In the genomic region with DNA sequence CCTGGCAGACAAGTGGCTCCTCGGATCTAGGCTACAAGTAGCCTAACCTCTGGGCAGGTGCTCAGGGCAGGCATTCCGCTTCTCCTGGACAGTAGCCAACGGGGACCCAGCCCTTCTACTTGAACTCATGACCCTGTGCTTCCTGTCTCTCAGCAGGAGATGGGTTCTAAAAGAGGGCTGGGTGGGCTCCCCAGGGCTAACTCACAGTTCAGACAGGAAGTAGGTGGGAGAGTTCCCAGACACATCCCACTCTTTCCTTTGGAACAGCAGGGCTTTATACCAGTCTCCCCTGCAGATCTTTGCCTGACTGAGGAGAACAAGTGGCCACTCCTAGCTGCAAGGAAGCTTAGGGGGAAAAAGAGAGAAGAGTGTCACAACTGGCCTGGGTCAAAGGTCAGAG, we compare ENCODE assay signal across 18 mouse cellular contexts.
DNase-seq lines count a peak whose midpoint lies in the region; ATAC-seq and TF ChIP-seq lines count a peak whose summit lies in the region.
"Had no signal": no experiment of that assay in that cellular context is flagged by ENCODE, and none has a peak within 500 bp of the region (broad histone marks: within the 10 kb centered on the region; RNA-seq: fewer than 3 reads in every experiment).

No protein-coding gene starts in this region.

- WGBS in forebrain, embryonic 12.5 days = 73% methylated on average over 3 of the region's 3 CpGs
- WGBS in forebrain, embryonic 11.5 days = 76% methylated on average over 3 of the region's 3 CpGs
- 23% methylated on average over 3 of the region's 3 CpGs for WGBS in kidney, adult 2 months
- WGBS in kidney, embryonic 16.5 days = 13% methylated on average over 3 of the region's 3 CpGs

- DNase-seq in forebrain, embryonic 11.5 days (ENCODE audit: low spot score) = no peak
- DNase-seq in kidney, adult 2 months = peak; percentile 37
- DNase-seq in ES-CJ7 (ENCODE audit: low read depth, low spot score) = peak; percentile 44
- DNase-seq in natural killer cell, adult 2 months (ENCODE audit: low spot score in 2 of 2) = no peak
- DNase-seq: adrenal gland, postnatal 14 days; embryo, embryonic 11 days; gastrocnemius, adult 2 months; liver, postnatal 0 days had no signal

- H3K36me3 ChIP-seq in forebrain, embryonic 12.5 days (replicated peaks) = no peaks in the 10 kb centered on the region
- H3K36me3 ChIP-seq in forebrain, embryonic 11.5 days (ENCODE audit: control insufficient read depth, insufficient read depth, low read length) = no peaks in the 10 kb centered on the region
- H3K36me3 ChIP-seq in kidney, adult 2 months (ENCODE audit: control insufficient read depth, insufficient read depth, low read length) = no peaks in the 10 kb centered on the region
- H3K36me3 ChIP-seq in kidney, embryonic 16.5 days (ENCODE audit: insufficient read depth, low read length) = no peaks in the 10 kb centered on the region
- H3K36me3 ChIP-seq in ES-Bruce4 (ENCODE audit: control insufficient read depth, insufficient read depth, low read length, poor library complexity, severe bottlenecking) = no peaks in the 10 kb centered on the region
- H3K36me3 ChIP-seq: heart, embryonic 15.5 days; hindbrain, embryonic 13.5 days; limb, embryonic 10.5 days; midbrain, embryonic 10.5 days; neural tube, embryonic 13.5 days had no signal

- no peaks in the 10 kb centered on the region for H3K27me3 ChIP-seq in forebrain, embryonic 12.5 days
- H3K27me3 ChIP-seq in forebrain, embryonic 11.5 days (ENCODE audit: control insufficient read depth, insufficient read depth, low read length) = no peaks in the 10 kb centered on the region
- no peaks in the 10 kb centered on the region for H3K27me3 ChIP-seq in kidney, adult 2 months (replicated peaks; ENCODE audit: control insufficient read depth, insufficient read depth, low read length)
- H3K27me3 ChIP-seq in kidney, embryonic 16.5 days (ENCODE audit: insufficient read depth, low read length) = peaks cover 3% of the 10 kb centered on the region; the same call in 1 of the 2 replicates
- no peaks in the 10 kb centered on the region for H3K27me3 ChIP-seq in ES-Bruce4 (ENCODE audit: control insufficient read depth, insufficient read depth, low read length, poor library complexity, severe bottlenecking)
- H3K27me3 ChIP-seq: heart, embryonic 15.5 days; hindbrain, embryonic 13.5 days; neural tube, embryonic 13.5 days; Patski had no signal

- 0 out of 2 replicates have a peak, but pooled peaks have one; percentile 57 for TF ChIP-seq EP300 in ES-Bruce4 (IDR thresholded peaks at IDR 0.05; ENCODE audit: insufficient read depth, low read depth, low read length)

- no peak for TF ChIP-seq CTCF in kidney, adult 2 months (conservative IDR thresholded peaks at IDR 0.05; ENCODE audit: insufficient read depth, insufficient read length, low read depth, low read length)
- TF ChIP-seq CTCF in ES-Bruce4 (IDR thresholded peaks at IDR 0.05; ENCODE audit: low read depth, low read length) = no peak

- no peak for TF ChIP-seq POLR2A in kidney, adult 2 months (IDR thresholded peaks at IDR 0.05; ENCODE audit: low read depth, low read length)
- TF ChIP-seq POLR2A in ES-Bruce4 (IDR thresholded peaks at IDR 0.05; ENCODE audit: insufficient read depth, low read length) = no peak

- H3K4me3 ChIP-seq in forebrain, embryonic 12.5 days (replicated peaks) = no peak overlapping the region
- H3K4me3 ChIP-seq in forebrain, embryonic 11.5 days (ENCODE audit: low read depth, low read length) = no peak overlapping the region
- H3K4me3 ChIP-seq in kidney, adult 2 months (ENCODE audit: insufficient read depth, low read depth, low read length) = no peak overlapping the region
- H3K4me3 ChIP-seq in kidney, embryonic 16.5 days (ENCODE audit: low read length) = no peak overlapping the region
- H3K4me3 ChIP-seq in ES-Bruce4 (ENCODE audit: low read depth, low read length) = no peak overlapping the region
- H3K4me3 ChIP-seq: gastrocnemius, adult 2 months; heart, embryonic 15.5 days; hindbrain, embryonic 13.5 days; limb, embryonic 10.5 days; midbrain, embryonic 10.5 days; neural tube, embryonic 13.5 days had no signal

- ATAC-seq in forebrain, embryonic 12.5 days (ENCODE audit: low FRiP score) = no peak
- no peak for ATAC-seq in forebrain, embryonic 11.5 days (replicated peaks; ENCODE audit: low FRiP score)
- ATAC-seq in kidney, embryonic 16.5 days (ENCODE audit: low FRiP score, low TSS enrichment) = no peak
- ATAC-seq: inflammation-experienced regulatory T-cells, adult 6 months; liver, postnatal 0 days had no signal

- no peak overlapping the region for H3K4me2 ChIP-seq in forebrain, embryonic 12.5 days
- no peak overlapping the region for H3K4me2 ChIP-seq in forebrain, embryonic 11.5 days (ENCODE audit: low read depth, low read length, severe bottlenecking)
- H3K4me2 ChIP-seq in kidney, embryonic 16.5 days (replicated peaks; ENCODE audit: low read depth, low read length) = no peak overlapping the region
- H3K4me2 ChIP-seq: heart, embryonic 15.5 days; hindbrain, embryonic 13.5 days; neural tube, embryonic 13.5 days had no signal

- H3K9ac ChIP-seq in forebrain, embryonic 12.5 days = no peak overlapping the region
- H3K9ac ChIP-seq in forebrain, embryonic 11.5 days (ENCODE audit: low read length) = no peak overlapping the region
- no peak overlapping the region for H3K9ac ChIP-seq in kidney, embryonic 16.5 days (replicated peaks; ENCODE audit: low read length)
- no peak overlapping the region for H3K9ac ChIP-seq in ES-Bruce4 (ENCODE audit: low read depth, poor library complexity, severe bottlenecking)
- H3K9ac ChIP-seq: heart, embryonic 15.5 days; hindbrain, embryonic 13.5 days; liver, postnatal 0 days; neural tube, embryonic 13.5 days had no signal

- H3K9me3 ChIP-seq in forebrain, embryonic 12.5 days = no peaks in the 10 kb centered on the region
- no peaks in the 10 kb centered on the region for H3K9me3 ChIP-seq in forebrain, embryonic 11.5 days (ENCODE audit: control insufficient read depth, low read length)
- no peaks in the 10 kb centered on the region for H3K9me3 ChIP-seq in kidney, embryonic 16.5 days (ENCODE audit: low read length)
- H3K9me3 ChIP-seq in ES-Bruce4 (replicated peaks; ENCODE audit: control insufficient read depth, insufficient read depth, low read length, poor library complexity, severe bottlenecking) = no peaks in the 10 kb centered on the region; the same call in 1 of the 2 replicates
- H3K9me3 ChIP-seq: heart, embryonic 15.5 days; hindbrain, embryonic 13.5 days; limb, embryonic 10.5 days; midbrain, embryonic 10.5 days; neural tube, embryonic 13.5 days had no signal

- 0 out of 2 replicates have a peak overlapping the region, but pooled peaks have one; percentile 8 for H3K27ac ChIP-seq in forebrain, embryonic 12.5 days
- no peak overlapping the region for H3K27ac ChIP-seq in forebrain, embryonic 11.5 days (ENCODE audit: low read depth, low read length)
- H3K27ac ChIP-seq in kidney, adult 2 months (ENCODE audit: insufficient read depth, low read depth, low read length) = no peak overlapping the region
- H3K27ac ChIP-seq in kidney, embryonic 16.5 days (ENCODE audit: low read length) = no peak overlapping the region
- peak overlapping the region; percentile 2; the same call in 1 of the 2 replicates for H3K27ac ChIP-seq in ES-Bruce4 (ENCODE audit: insufficient read depth, low read length)
- H3K27ac ChIP-seq: gastrocnemius, adult 2 months; heart, embryonic 15.5 days; hindbrain, embryonic 13.5 days; midbrain, embryonic 10.5 days; neural tube, embryonic 13.5 days had no signal

- H3K4me1 ChIP-seq in forebrain, embryonic 12.5 days = peaks cover 22% of the 10 kb centered on the region; the same call in 1 of the 2 replicates
- H3K4me1 ChIP-seq in forebrain, embryonic 11.5 days (replicated peaks; ENCODE audit: control insufficient read depth, insufficient read depth, low read length) = 0 out of 2 replicates have a peak, but pooled peaks cover 2% of the 10 kb centered on the region
- H3K4me1 ChIP-seq in kidney, adult 2 months (ENCODE audit: control insufficient read depth, insufficient read depth, low read length) = peaks cover 5% of the 10 kb centered on the region; the same call in 1 of the 2 replicates
- peaks cover 21% of the 10 kb centered on the region for H3K4me1 ChIP-seq in kidney, embryonic 16.5 days (ENCODE audit: insufficient read depth, low read length)
- H3K4me1 ChIP-seq in ES-Bruce4 (ENCODE audit: control insufficient read depth, insufficient read depth, low read length) = peaks cover 3% of the 10 kb centered on the region

Comparison
In these comparisons a context has a peak if more than half of its experiments do, and no peak if none do; other contexts are left out.
1. H3K27ac ChIP-seq: peak in forebrain, embryonic 12.5 days (single experiment) and ES-Bruce4 (single experiment); none in forebrain, embryonic 11.5 days (single experiment), kidney, adult 2 months (single experiment) and kidney, embryonic 16.5 days (single experiment).
2. DNase-seq: peak in kidney, adult 2 months (single experiment) and ES-CJ7 (single experiment); none in forebrain, embryonic 11.5 days (single experiment) and natural killer cell, adult 2 months (0 of 2).